Mouse (Mus musculus) liver, embryonic 11.5 days (tissue): ENCODE measurements around the gene Vpreb2. TPM values are rescaled to one million over a fixed set of nuclear protein-coding genes. Genes with fewer than 3 reads are reported as not detected.

Source experiments
- ATAC-seq: fragments of 200-750 bp; cut with Nextera tagmentation; replicated peaks from 2 replicates; pipeline ENCODE4 v1.8.0; 2017; ENCODE audit warnings: moderate number of reproducible peaks, mild to moderate bottlenecking, moderate TSS enrichment, moderate library complexity; ENCODE audit not compliant: low FRiP score
- DNase-seq: peaks from one replicate; pipeline ENCODE4 v3.0.0-alpha.2; 2017; ENCODE audit warnings: low spot score
- H3K27ac ChIP-seq: fragments of 300-500 bp; sonication (generic); 2 replicates; pipeline ENCODE4 v1.5.1; 2014; ENCODE audit warnings: mild to moderate bottlenecking, low read depth, low read length, control low read depth
- H3K27me3 ChIP-seq: fragments of 300-500 bp; sonication (generic); replicated peaks from 2 replicates; pipeline ENCODE4 v1.6.1; 2014; ENCODE audit warnings: low read length, mixed read lengths; ENCODE audit not compliant: control insufficient read depth, insufficient read depth
- H3K36me3 ChIP-seq: fragments of 300-500 bp; sonication (generic); 2 replicates; pipeline ENCODE4 v1.6.1; 2014; ENCODE audit warnings: mild to moderate bottlenecking, low read length, moderate library complexity, mixed read lengths; ENCODE audit not compliant: control insufficient read depth, insufficient read depth
- H3K4me1 ChIP-seq: fragments of 300-500 bp; sonication (generic); replicated peaks from 2 replicates; pipeline ENCODE4 v1.6.1; 2014; ENCODE audit warnings: low read length, mixed read lengths; ENCODE audit not compliant: control insufficient read depth, insufficient read depth
- H3K4me2 ChIP-seq: fragments of 300-500 bp; sonication (generic); 2 replicates; pipeline ENCODE4 v1.6.1; 2014; ENCODE audit warnings: mild to moderate bottlenecking, control low read depth, moderate library complexity
- H3K4me3 ChIP-seq: fragments of 300-500 bp; sonication (generic); 2 replicates; pipeline ENCODE4 v1.5.1; 2014; ENCODE audit warnings: low read depth, low read length, control low read depth
- H3K9ac ChIP-seq: fragments of 300-500 bp; sonication (generic); 2 replicates; pipeline ENCODE4 v1.6.1; 2014; ENCODE audit warnings: low read depth, low read length, control low read depth
- H3K9me3 ChIP-seq: fragments of 300-500 bp; sonication (generic); 2 replicates; pipeline ENCODE4 v1.6.1; 2016; ENCODE audit warnings: low read length, inconsistent platforms, mixed read lengths; ENCODE audit not compliant: control insufficient read depth
- WGBS: fragments of 180-500 bp; shearing (Covaris S2); extraction: QIAGEN DNeasy Blood & Tissue Kit; methylation state at CpG from one replicate; pipeline ENCODE4 v1.1.7; 2014; 5-methylcytosine and 5-hydroxymethylcytosine counted together
- polyA plus RNA-seq: library from polyadenylated mRNA; unstranded; fragments of >200 nt; fragmentation: Nextera tagmentation; extraction: Ambion mirVana; gene quantifications from 2 replicates; pipeline ENCODE4 v1.2.1, GENCODE M21; 2014

The Vpreb2 gene
- not detected in 2 replicates for polyA plus RNA-seq

DNA sequence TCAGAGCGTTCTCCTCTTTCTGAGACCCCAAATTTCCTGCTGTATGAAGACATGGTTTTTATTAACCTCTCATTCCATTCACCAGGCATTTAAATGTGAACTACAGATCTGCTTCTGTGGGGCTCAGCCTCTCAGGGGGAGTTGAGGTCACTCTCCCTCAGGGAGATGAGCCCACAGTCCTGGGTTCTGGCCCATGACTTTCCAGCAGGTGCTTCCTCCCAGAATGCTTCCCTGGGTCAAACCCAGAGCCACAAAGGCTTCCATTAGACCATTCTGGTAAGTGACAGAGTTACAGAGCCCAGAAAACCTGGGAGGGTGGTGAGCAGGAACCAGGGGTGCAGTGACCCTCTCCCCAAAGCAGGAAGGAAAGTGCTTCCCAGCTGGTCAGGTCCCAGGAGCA, at the start of gene Vpreb2:
Vpreb2 (plus strand) TSS at position 301 of the 400 bp plus-strand sequence.
- Histone ChIP-seq H3K9ac (no peak within 1 kb of the TSS), H3K4me3 (no peak within 1 kb of the TSS), H3K36me3 (no peaks in the 10 kb centered on the region), H3K27ac (no peak within 1 kb of the TSS), H3K4me1 (no peaks in the 10 kb centered on the region), H3K4me2 (no peak within 1 kb of the TSS), H3K9me3 (no peaks in the 10 kb centered on the region), H3K27me3 (no peaks in the 10 kb centered on the region)
- no peak for ATAC-seq
- no peak for DNase-seq
- WGBS = 64% methylated on average over 1 of the region's 1 CpGs

DNA sequence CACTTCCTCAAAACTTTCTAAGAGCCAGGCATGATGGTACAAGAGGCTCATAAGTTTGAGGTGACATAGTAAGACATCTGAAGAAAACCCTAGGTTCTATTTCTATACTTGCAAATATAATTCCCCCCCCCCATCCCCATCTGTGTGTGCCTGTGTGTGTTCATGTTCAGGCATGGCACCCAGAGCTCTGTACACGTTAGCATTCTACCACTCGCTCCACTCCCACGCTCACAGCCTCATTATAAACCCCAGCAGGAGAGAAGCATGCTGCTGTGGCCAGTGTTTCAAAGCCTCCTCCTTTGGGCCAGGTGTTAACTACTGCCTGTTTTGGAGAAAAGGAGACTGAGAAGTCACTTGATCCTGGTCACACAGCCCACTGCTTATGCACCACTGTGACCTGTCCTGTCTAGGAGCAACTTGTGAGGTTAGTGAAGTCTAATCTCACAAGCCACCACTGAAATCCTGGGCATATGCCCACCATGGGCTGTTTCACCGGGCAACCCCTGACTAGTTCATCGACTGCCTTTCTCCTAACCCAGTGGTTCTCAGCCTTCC, 48.2 kb upstream of the Vpreb2 start:
- WGBS = 73% methylated on average over 5 of the region's 5 CpGs

DNA sequence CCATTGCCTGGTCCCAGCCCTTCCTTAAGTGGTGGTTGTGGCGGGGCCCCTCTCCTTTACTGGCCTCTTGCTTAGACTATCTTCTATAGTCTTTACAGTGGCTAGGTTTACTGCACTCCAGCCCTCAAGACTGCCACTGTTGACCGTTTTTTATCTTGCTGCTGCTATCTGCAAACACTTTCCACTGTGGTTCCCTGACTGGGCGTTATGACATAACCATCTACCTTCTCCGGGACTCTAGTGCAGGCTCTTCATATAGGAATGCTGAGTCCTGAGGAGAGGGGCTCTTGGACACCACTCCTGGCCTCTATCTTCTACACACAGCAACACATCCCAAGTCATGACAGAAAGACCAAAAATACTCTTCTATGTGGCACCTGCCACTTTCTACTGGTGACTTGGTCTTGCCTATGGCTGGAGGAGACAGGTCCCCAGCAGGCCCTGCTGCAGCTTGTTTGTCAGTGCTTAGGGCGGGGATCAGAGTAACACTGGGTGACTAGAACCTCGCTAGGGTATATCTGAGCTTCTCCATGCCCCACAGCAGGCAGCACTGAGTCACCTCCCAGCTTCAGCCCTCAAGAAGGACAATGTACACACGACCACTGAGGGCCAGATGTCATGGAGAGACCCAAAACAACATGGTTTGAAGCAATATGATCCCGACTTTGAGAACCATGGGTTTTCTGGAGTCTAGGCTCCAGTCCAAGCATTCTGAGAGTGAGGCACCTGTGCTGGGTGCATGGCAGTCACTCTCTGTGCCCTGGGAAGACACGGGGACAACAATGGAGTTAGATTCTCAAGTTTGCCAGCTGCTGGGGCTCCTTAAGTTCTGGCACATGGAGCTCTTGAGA, 46.4 kb upstream of the Vpreb2 start:
- 46% methylated on average over 9 of the region's 9 CpGs for WGBS
- no peak overlapping the region for H3K4me3 ChIP-seq
- no peaks in the 10 kb centered on the region for H3K27me3 ChIP-seq
- DNase-seq (no peak), ATAC-seq (peak; percentile 82)
- H3K4me2 ChIP-seq = peak overlapping the region; percentile 26
- no peaks in the 10 kb centered on the region for H3K9me3 ChIP-seq
- H3K36me3 ChIP-seq = no peaks in the 10 kb centered on the region
- peak overlapping the region; percentile 90 for H3K27ac ChIP-seq
- peak overlapping the region; percentile 56 for H3K9ac ChIP-seq
- H3K4me1 ChIP-seq = peaks cover 25% of the 10 kb centered on the region

More for the DNA sequence above, 48.2 kb upstream of the Vpreb2 start:
- H3K4me2 ChIP-seq = no peak overlapping the region
- no peak for DNase-seq
- no peaks in the 10 kb centered on the region for H3K36me3 ChIP-seq
- H3K9ac ChIP-seq = no peak overlapping the region
- no peak overlapping the region for H3K4me3 ChIP-seq
- no peak overlapping the region for H3K27ac ChIP-seq
- no peak for ATAC-seq
- peaks cover 16% of the 10 kb centered on the region for H3K4me1 ChIP-seq
- no peaks in the 10 kb centered on the region for H3K9me3 ChIP-seq
- H3K27me3 ChIP-seq = no peaks in the 10 kb centered on the region

DNA sequence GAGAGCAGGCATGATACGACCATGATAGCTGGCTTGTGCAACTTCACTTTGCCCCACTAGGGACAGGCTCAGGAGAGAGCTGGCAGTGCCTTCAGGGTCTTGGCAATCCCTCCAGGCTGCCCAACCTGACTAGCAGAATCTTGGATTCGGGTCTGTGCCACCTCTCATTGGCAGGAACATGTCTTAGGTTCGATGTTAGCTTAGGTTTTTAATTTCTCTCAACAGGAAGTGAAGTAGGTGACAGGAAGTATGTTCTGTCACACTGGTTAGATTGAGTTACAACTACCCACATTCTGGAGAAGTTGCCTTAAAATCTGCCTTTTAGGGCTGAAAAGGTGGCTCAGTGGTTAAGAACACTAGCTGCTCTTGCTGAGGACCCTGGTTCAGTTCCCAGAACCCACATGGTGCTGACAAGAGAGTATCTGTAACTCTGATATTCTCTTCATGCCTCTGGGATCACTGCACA, 45.8 kb upstream of the Vpreb2 start:
- Histone ChIP-seq H3K27me3 (no peaks in the 10 kb centered on the region), H3K4me3 (no peak overlapping the region), H3K9ac (peak overlapping the region; percentile 56), H3K4me2 (no peak overlapping the region), H3K36me3 (no peaks in the 10 kb centered on the region), H3K4me1 (peaks cover 22% of the 10 kb centered on the region), H3K27ac (peak overlapping the region; percentile 90), H3K9me3 (no peaks in the 10 kb centered on the region)
- DNase-seq = no peak
- 43% methylated on average over 3 of the region's 3 CpGs for WGBS
- no peak for ATAC-seq

DNA sequence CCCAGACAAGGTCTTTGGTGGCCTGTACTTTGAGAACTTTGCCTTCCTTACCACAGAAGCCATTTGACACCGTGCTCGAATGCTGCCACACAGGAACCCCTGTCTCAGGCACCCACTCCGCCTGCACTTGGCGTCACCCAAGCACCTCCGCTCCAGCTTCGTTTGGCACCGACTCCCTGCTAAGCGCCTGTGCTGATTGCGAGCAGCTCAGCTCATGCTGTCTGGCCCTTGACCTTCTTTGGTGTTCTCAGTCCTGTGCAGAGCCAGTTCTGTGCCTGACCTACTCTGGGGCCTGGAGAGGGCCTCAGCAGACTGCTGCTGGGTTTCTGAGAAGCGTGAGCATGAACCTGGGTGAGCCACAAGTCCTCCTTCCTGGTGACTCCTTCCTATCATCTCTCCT, 43.5 kb upstream of the Vpreb2 start:
- ATAC-seq (no peak), DNase-seq (no peak)
- no peaks in the 10 kb centered on the region for H3K27me3 ChIP-seq
- H3K9ac ChIP-seq = no peak overlapping the region
- WGBS = 83% methylated on average over 10 of the region's 10 CpGs
- no peak overlapping the region for H3K4me3 ChIP-seq
- H3K4me1 ChIP-seq = peaks cover 22% of the 10 kb centered on the region
- no peaks in the 10 kb centered on the region for H3K9me3 ChIP-seq
- no peak overlapping the region for H3K27ac ChIP-seq
- H3K4me2 ChIP-seq = no peak overlapping the region
- H3K36me3 ChIP-seq = no peaks in the 10 kb centered on the region

DNA sequence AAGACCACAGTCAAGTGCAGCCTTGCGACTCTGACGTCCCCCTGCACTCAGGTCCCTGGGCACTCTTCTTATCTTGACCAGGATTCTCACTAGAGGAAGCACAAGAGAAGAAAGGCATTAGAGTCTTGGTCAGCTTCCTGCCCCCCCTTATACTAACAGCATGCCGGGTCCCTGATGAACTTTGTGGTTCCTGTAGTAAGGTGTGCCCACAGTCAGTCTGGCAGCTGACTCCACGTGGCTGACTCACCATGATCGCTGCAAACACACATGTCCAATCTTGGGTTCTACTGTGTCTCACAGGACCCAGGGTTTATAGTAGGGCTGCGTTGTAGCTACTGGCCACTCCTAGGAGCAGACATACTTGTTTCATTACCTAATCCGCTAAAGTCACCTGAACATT, 42.0 kb upstream of the Vpreb2 start:
- H3K36me3 ChIP-seq = no peaks in the 10 kb centered on the region
- H3K9me3 ChIP-seq = no peaks in the 10 kb centered on the region
- DNase-seq (no peak), ATAC-seq (no peak)
- no peak overlapping the region; the same call in 1 of the 2 replicates for H3K9ac ChIP-seq
- H3K4me2 ChIP-seq = peak overlapping the region; percentile 6
- peak overlapping the region; percentile 63 for H3K27ac ChIP-seq
- H3K27me3 ChIP-seq = no peaks in the 10 kb centered on the region
- peaks cover 22% of the 10 kb centered on the region for H3K4me1 ChIP-seq
- 42% methylated on average over 7 of the region's 7 CpGs for WGBS
- no peak overlapping the region for H3K4me3 ChIP-seq

DNA sequence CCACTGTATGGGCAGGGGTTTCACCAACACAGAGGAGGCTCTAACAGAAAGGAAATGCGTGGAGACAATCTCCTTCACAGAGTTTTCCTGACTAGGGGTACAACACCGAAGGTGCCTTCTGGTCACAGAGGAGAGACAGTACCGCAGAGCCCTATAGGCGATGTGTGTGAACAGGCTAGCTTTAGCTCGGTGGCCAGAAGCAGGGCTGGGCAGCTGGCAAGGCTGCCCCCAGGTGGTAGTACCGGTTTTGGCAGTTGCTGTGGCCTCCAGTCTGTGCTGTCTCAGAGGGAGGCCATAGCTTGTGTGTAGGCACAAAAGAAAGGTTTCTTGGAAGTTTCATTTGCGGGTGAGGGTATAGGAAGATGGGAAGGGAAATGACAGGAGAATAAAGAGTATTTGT, 41.4 kb upstream of the Vpreb2 start:
- no peaks in the 10 kb centered on the region for H3K36me3 ChIP-seq
- WGBS = 6% methylated on average over 7 of the region's 7 CpGs
- H3K9ac ChIP-seq = peak overlapping the region; percentile 11
- H3K4me3 ChIP-seq = no peak overlapping the region
- H3K4me2 ChIP-seq = peak overlapping the region; percentile 6
- H3K9me3 ChIP-seq = no peaks in the 10 kb centered on the region
- H3K4me1 ChIP-seq = peaks cover 21% of the 10 kb centered on the region
- DNase-seq (peak; percentile 78), ATAC-seq (peak; percentile 92)
- peak overlapping the region; percentile 63 for H3K27ac ChIP-seq
- H3K27me3 ChIP-seq = no peaks in the 10 kb centered on the region

DNA sequence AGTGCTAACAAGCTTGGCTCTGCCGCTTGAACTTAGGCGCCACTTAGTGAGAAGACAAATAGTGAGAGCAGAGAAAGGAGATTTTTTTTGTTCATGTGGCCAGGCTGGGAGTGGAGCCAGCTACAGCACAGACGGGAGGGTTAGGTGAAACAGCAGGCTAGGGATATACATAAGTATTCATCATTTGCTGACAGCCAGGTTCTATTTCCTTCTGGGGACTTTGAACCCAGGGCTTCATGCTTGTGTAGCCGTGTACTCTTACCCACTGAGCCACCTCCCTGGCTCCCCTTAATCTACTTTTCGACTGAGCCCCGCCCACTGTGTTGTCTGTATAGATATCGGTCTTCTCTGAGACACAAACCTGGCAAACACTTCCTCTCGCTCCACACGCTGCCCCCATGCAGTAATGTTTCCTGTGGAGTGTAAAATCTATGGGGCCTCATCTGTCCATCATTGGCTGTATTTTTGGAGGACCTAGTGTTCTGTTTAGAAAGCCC, 40.9 kb upstream of the Vpreb2 start:
- ATAC-seq = peak; percentile 87
- Histone ChIP-seq H3K27me3 (no peaks in the 10 kb centered on the region), H3K9ac (no peak overlapping the region; the same call in 1 of the 2 replicates), H3K9me3 (no peaks in the 10 kb centered on the region), H3K27ac (peak overlapping the region; percentile 63), H3K4me2 (peak overlapping the region; percentile 6), H3K4me3 (no peak overlapping the region), H3K4me1 (peaks cover 16% of the 10 kb centered on the region), H3K36me3 (no peaks in the 10 kb centered on the region)
- DNase-seq = no peak
- WGBS = 32% methylated on average over 9 of the region's 9 CpGs
